Mouse (Mus musculus) CH12.LX (cell line): ENCODE measurements around the gene Tet1. TPM values are rescaled to one million over a fixed set of nuclear protein-coding genes. Genes with fewer than 3 reads are reported as not detected.

Experiments
- DNase-seq: peaks from one replicate; pipeline ENCODE4 v3.0.0-alpha.2; 2013; ENCODE audit errors: extremely low read depth
- H3K27ac ChIP-seq: 2 replicates; pipeline ENCODE4 v1.5.1; 2012; ENCODE audit warnings: low read depth, mild to moderate bottlenecking, control low read depth, moderate library complexity; ENCODE audit not compliant: insufficient read depth
- H3K27me3 ChIP-seq: replicated peaks from 2 replicates; pipeline ENCODE3; 2012; ENCODE audit warnings: inconsistent platforms
- H3K36me3 ChIP-seq, 2 experiments: replicated peaks in 1 of 2; 2 replicates each; pipeline versions ENCODE3 to v1.6.1; 2012; ENCODE audit warnings: inconsistent platforms in 1 of 2, low read length in 1 of 2, mild to moderate bottlenecking in 1 of 2, mixed read lengths in 1 of 2, moderate library complexity in 1 of 2; ENCODE audit not compliant: control insufficient read depth in 1 of 2, insufficient read depth in 1 of 2
- H3K4me1 ChIP-seq, 2 experiments: 2 replicates each; pipeline ENCODE4 v1.6.1; 2012; ENCODE audit warnings: inconsistent platforms in 1 of 2, moderate library complexity in 1 of 2; ENCODE audit not compliant: insufficient read depth in 2 of 2, control insufficient read depth in 1 of 2
- H3K4me2 ChIP-seq: 2 replicates; pipeline ENCODE4 v1.6.1; 2012; ENCODE audit warnings: low read depth, mild to moderate bottlenecking, control low read depth; ENCODE audit not compliant: poor library complexity, insufficient read depth, severe bottlenecking
- H3K4me3 ChIP-seq, 3 experiments: fragments of 150-350 bp in 1 of 3; sonication (generic) in 1 of 3; replicated peaks in 1 of 3; 2 replicates each; pipeline versions ENCODE3 to v1.5.1; 2011 to 2012; ENCODE audit warnings: low read depth in 2 of 3, low read length in 2 of 3, mild to moderate bottlenecking in 2 of 3, moderate library complexity in 2 of 3, control low read depth in 1 of 3, improper control_type of control experiment in 1 of 3, inconsistent platforms in 1 of 3, mixed read lengths in 1 of 3; ENCODE audit not compliant: poor library complexity in 1 of 3
- H3K79me2 ChIP-seq: replicated peaks from 2 replicates; pipeline ENCODE4 v1.6.1; 2012; ENCODE audit warnings: mild to moderate bottlenecking, moderate library complexity; ENCODE audit not compliant: control insufficient read depth, poor library complexity, insufficient read depth, severe bottlenecking; ENCODE audit errors: extremely low read depth
- H3K9ac ChIP-seq: 2 replicates; pipeline ENCODE4 v1.6.1; 2012; ENCODE audit warnings: low read depth, mild to moderate bottlenecking, control low read depth, moderate library complexity; ENCODE audit not compliant: insufficient read depth
- H3K9me3 ChIP-seq: replicated peaks from 2 replicates; pipeline ENCODE3; 2012; ENCODE audit warnings: low read length, inconsistent platforms, mixed read lengths
- BHLHE40 ChIP-seq: IDR thresholded peaks from 2 replicates; pipeline ENCODE4 v1.6.1; 2011; ENCODE audit warnings: mild to moderate bottlenecking, low read depth, low read length, improper control_type of control experiment
- CHD1 ChIP-seq: IDR thresholded peaks from 2 replicates; pipeline ENCODE4 v1.6.1; 2012; ENCODE audit warnings: low read depth, low read length, improper control_type of control experiment, inconsistent platforms
- CTCF ChIP-seq, 2 experiments: IDR thresholded peaks in 1 of 2; conservative IDR thresholded peaks in 1 of 2; 2 replicates each; pipeline ENCODE4 v1.5.1; 2011 to 2012; ENCODE audit warnings: low read depth in 2 of 2, low read length in 2 of 2, improper control_type of control experiment in 1 of 2, inconsistent platforms in 1 of 2, mild to moderate bottlenecking in 1 of 2, moderate library complexity in 1 of 2
- E2F4 ChIP-seq: IDR thresholded peaks from 2 replicates; pipeline ENCODE4 v1.6.1; 2011; ENCODE audit warnings: low read depth, low read length, improper control_type of control experiment; ENCODE audit not compliant: insufficient replicate concordance
- ELF1 ChIP-seq: IDR thresholded peaks from 2 replicates; pipeline ENCODE4 v1.6.1; 2014; ENCODE audit warnings: low read depth, mild to moderate bottlenecking, inconsistent platforms, low read length, improper control_type of control experiment
- GABPA ChIP-seq: IDR thresholded peaks from 2 replicates; pipeline ENCODE4 v1.6.1; 2012; ENCODE audit warnings: low read depth, low read length, improper control_type of control experiment, inconsistent platforms; ENCODE audit not compliant: insufficient replicate concordance
- HCFC1 ChIP-seq: IDR thresholded peaks from 2 replicates; pipeline ENCODE4 v1.6.1; 2012; ENCODE audit warnings: low read depth, mild to moderate bottlenecking, inconsistent platforms, low read length, improper control_type of control experiment
- JUN ChIP-seq: IDR thresholded peaks from 2 replicates; pipeline ENCODE4 v1.6.1; 2011; ENCODE audit warnings: low read depth, mild to moderate bottlenecking, low read length, improper control_type of control experiment, moderate library complexity; ENCODE audit not compliant: insufficient read depth
- KAT2A ChIP-seq: IDR thresholded peaks from 2 replicates; pipeline ENCODE4 v1.6.1; 2012; ENCODE audit warnings: low read length, improper control_type of control experiment, inconsistent platforms; ENCODE audit not compliant: insufficient replicate concordance
- MAX ChIP-seq: IDR thresholded peaks from 2 replicates; pipeline ENCODE4 v1.6.1; 2011; ENCODE audit warnings: low read length, improper control_type of control experiment
- MAZ ChIP-seq: IDR thresholded peaks from 2 replicates; pipeline ENCODE4 v1.6.1; 2012; ENCODE audit warnings: low read depth, mild to moderate bottlenecking, inconsistent platforms, low read length, improper control_type of control experiment, moderate library complexity
- MEF2A ChIP-seq: IDR thresholded peaks from 2 replicates; pipeline ENCODE4 v1.6.1; 2014; ENCODE audit warnings: low read depth, mild to moderate bottlenecking, inconsistent platforms, low read length, improper control_type of control experiment, borderline replicate concordance
- NELFE ChIP-seq: IDR thresholded peaks from 2 replicates; pipeline ENCODE4 v1.6.1; 2011; ENCODE audit warnings: low read depth, low read length, improper control_type of control experiment
- NRF1 ChIP-seq: IDR thresholded peaks from 2 replicates; pipeline ENCODE4 v1.6.1; 2014; ENCODE audit warnings: low read depth, mild to moderate bottlenecking, inconsistent platforms, low read length, improper control_type of control experiment, moderate library complexity
- RAD21 ChIP-seq: IDR thresholded peaks from 2 replicates; pipeline ENCODE4 v1.6.1; 2011; ENCODE audit warnings: low read depth, mild to moderate bottlenecking, low read length, improper control_type of control experiment, moderate library complexity
- RCOR1 ChIP-seq: conservative IDR thresholded peaks from 2 replicates; pipeline ENCODE4 v1.6.1; 2012; ENCODE audit warnings: low read depth, mild to moderate bottlenecking, inconsistent platforms, low read length, improper control_type of control experiment
- SIN3A ChIP-seq: IDR thresholded peaks from 2 replicates; pipeline ENCODE4 v1.6.1; 2012; ENCODE audit warnings: low read length, improper control_type of control experiment, inconsistent platforms
- SMC3 ChIP-seq: IDR thresholded peaks from 2 replicates; pipeline ENCODE4 v1.6.1; 2011; ENCODE audit warnings: low read depth, low read length, improper control_type of control experiment
- TCF12 ChIP-seq: IDR thresholded peaks from 2 replicates; pipeline ENCODE4 v1.6.1; 2014; ENCODE audit warnings: low read depth, mild to moderate bottlenecking, inconsistent platforms, low read length, improper control_type of control experiment
- UBTF ChIP-seq: IDR thresholded peaks from 2 replicates; pipeline ENCODE4 v1.6.1; 2012; ENCODE audit warnings: low read depth, mild to moderate bottlenecking, inconsistent platforms, low read length, improper control_type of control experiment, moderate library complexity
- USF1 ChIP-seq: IDR thresholded peaks from 2 replicates; pipeline ENCODE4 v1.6.1; 2014; ENCODE audit warnings: low read depth, mild to moderate bottlenecking, inconsistent platforms, low read length, improper control_type of control experiment
- ZC3H11A ChIP-seq: IDR thresholded peaks from 2 replicates; pipeline ENCODE4 v1.6.1; 2012; ENCODE audit warnings: low read depth, mild to moderate bottlenecking, inconsistent platforms, low read length, improper control_type of control experiment
- ZKSCAN1 ChIP-seq: IDR thresholded peaks from 2 replicates; pipeline ENCODE4 v1.6.1; 2012; ENCODE audit warnings: low read depth, inconsistent platforms, low read length, improper control_type of control experiment, borderline replicate concordance
- dilution Hi-C: fragments of 300-500 bp; cut with MboI; formaldehyde crosslinking; loops from 2 replicates; pipeline ENCODE4 v1.14.3; 2020; ENCODE audit warnings: low sequenced_read_pairs; ENCODE audit not compliant: extremely low pct_unique_long_range_greater_than_20kb, extremely low pct_ligation_motif_present
- in situ Hi-C: fragments of 300-500 bp; cut with MboI; formaldehyde crosslinking; loops from 3 replicates; pipeline ENCODE4 v1.14.3; 2019; ENCODE audit warnings: low sequenced_read_pairs, low pct_ligation_motif_present, low pct_unique_long_range_greater_than_20kb, mixed read lengths
- polyA plus RNA-seq: library from polyadenylated mRNA; unstranded; fragments of >175 nt; gene quantifications from 2 replicates; pipeline ENCODE4 v1.2.1, GENCODE M21; 2012; ENCODE audit warnings: low read depth; ENCODE audit not compliant: insufficient read length
- total RNA-seq, 2 experiments: library from RNA; depleted of rRNA; stranded (reverse); fragments of 300-350 nt in 1 of 2; fragments of >200 nt in 1 of 2; gene quantifications; 2 replicates each; pipeline ENCODE4 v1.2.3; 2012 to 2014

The Tet1 gene
- total and polyA plus RNA-seq, 3 experiments, result 0.23 to 0.55 (median 0.34) TPM

- Histone ChIP-seq H3K27ac (no peak overlapping the region), H3K79me2 (no peaks in the 10 kb centered on the region), H3K9ac (no peak overlapping the region), H3K4me3 (no peak overlapping the region), H3K36me3 (no peaks in the 10 kb centered on the region), H3K4me2 (no peak overlapping the region), H3K9me3 (no peaks in the 10 kb centered on the region), H3K4me1 (peaks cover 6 to 15% of the 10 kb centered on the region in 2 experiments; a peak in 3 of 4 replicates), H3K27me3 (no peaks in the 10 kb centered on the region)
- TF ChIP-seq RAD21 (peak; percentile 52), HCFC1 (no peak), MEF2A (peak; percentile 26; the same call in 1 of the 2 replicates), E2F4 (no peak), CTCF (conservative IDR thresholded peaks at IDR 0.05 in 1 of 2, IDR thresholded peaks at IDR 0.05 in 1 of 2; ENCODE audit: low read depth in 2 of 2, low read length in 2 of 2) (peak; percentile 25 to 74; a peak in 3 of 4 replicates), SMC3 (peak; percentile 72)
- in situ Hi-C loops (no loop called here), dilution Hi-C loops (no loop called here)
- DNase-seq, result peak; percentile 59
These were observed 104.7 kb downstream of the Tet1 start for GRCm38 (mm10) chr10:62804106-62804505.

GRCm38 (mm10) chr10:62803296-62803695 lies 105.5 kb downstream of the Tet1 start:
- TF ChIP-seq BHLHE40 (no peak), USF1 (no peak), NRF1 (no peak), GABPA (no peak), JUN (no peak), SIN3A (no peak), KAT2A (no peak), RCOR1 (no peak)
- Histone ChIP-seq H3K27me3 (no peaks in the 10 kb centered on the region), H3K27ac (no peak overlapping the region), H3K9me3 (no peaks in the 10 kb centered on the region), H3K36me3 (no peaks in the 10 kb centered on the region), H3K4me2 (no peak overlapping the region), H3K4me3 (no peak overlapping the region), H3K79me2 (no peaks in the 10 kb centered on the region), H3K4me1 (peaks cover 6 to 15% of the 10 kb centered on the region in 2 experiments; a peak in 3 of 4 replicates), H3K9ac (no peak overlapping the region)
- DNase-seq, result no peak
- dilution Hi-C loops (no loop called here), in situ Hi-C loops (no loop called here)

DNA sequence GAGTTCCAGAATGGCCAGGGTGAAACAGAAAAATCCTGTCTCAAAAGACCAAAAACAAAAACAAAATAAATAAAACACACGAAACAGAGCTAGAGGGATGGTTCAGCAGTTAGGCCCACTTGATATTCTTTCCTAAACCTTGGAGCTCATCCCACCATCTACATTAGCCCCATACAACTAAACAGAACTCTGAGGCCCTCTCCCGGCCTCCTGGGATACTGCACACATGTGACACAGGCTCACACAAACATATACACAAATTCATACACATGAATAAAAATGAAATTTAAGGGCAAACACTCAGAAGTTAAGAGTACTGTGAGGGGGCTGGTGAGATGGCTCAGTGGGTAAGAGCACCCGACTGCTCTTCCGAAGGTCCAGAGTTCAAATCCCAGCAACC lies 114.6 kb downstream of the Tet1 start:
- dilution Hi-C loops, result no loop called here

More for the DNA sequence above, 114.6 kb downstream of the Tet1 start:
- Histone ChIP-seq H3K27ac (no peak overlapping the region), H3K79me2 (peaks cover 21% of the 10 kb centered on the region), H3K9ac (no peak overlapping the region), H3K4me1 (peaks cover 0 to 18% of the 10 kb centered on the region in 2 experiments; a peak in 2 of 4 replicates), H3K4me3 (no peak overlapping the region), H3K9me3 (no peaks in the 10 kb centered on the region), H3K27me3 (no peaks in the 10 kb centered on the region), H3K4me2 (no peak overlapping the region), H3K36me3 (peaks cover 3 to 12% of the 10 kb centered on the region in 2 experiments)
- DNase-seq, result no peak
- in situ Hi-C loops, result no loop called here
- TF ChIP-seq ZKSCAN1 (no peak), ZC3H11A (no peak), CTCF (conservative IDR thresholded peaks at IDR 0.05 in 1 of 2, IDR thresholded peaks at IDR 0.05 in 1 of 2; ENCODE audit: low read depth in 2 of 2, low read length in 2 of 2) (no peak), GABPA (no peak), MAZ (no peak), TCF12 (no peak), UBTF (no peak), HCFC1 (no peak), CHD1 (no peak), NELFE (no peak), ELF1 (no peak), RCOR1 (no peak), MAX (no peak)
